Mouse (Mus musculus): ENCODE data around the gene Glb1. TPM values are rescaled to one million over a fixed set of nuclear protein-coding genes. Genes with fewer than 3 reads are reported as not detected.

The Glb1 gene
- polyA plus RNA-seq, 1 experiment from 2014 or later, result 53.2 TPM

DNA sequence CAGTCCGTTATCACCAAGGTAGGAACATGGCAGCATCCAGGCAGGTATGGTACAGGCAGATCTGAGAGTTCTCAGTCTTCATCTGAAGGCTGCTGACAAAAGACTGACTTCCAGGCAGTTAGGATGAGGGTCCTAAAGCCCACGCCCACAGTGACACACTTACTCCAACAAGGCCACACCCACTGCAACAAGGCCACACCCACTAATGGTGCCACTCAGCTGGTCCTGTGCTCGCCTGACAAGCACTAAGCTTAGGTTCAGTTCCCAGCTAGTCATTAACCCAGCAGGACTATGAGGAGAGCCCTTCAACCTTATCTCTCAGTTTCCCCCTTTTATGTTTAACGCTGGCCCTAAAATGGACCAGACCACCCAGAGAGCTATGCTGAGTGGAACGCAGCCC lies 47.8 kb downstream of the Glb1 start:
- no peak overlapping the region for H3K4me3 ChIP-seq (ENCODE audit: control insufficient read depth in 1 of 2, insufficient read depth in 1 of 2, low read depth in 1 of 2, low read length in 2 of 2)
- no peak; the same call in 1 of the 2 replicates for ATAC-seq (ENCODE audit: insufficient number of reproducible peaks, insufficient read depth, low FRiP score, low read depth)

GRCm38 (mm10) chr9:114449120-114449754 lies 48.4 kb downstream of the Glb1 start:
- WGBS, result 67% methylated on average over 13 of the region's 13 CpGs
- peaks cover 4% of the 10 kb centered on the region; the same call in 1 of the 2 replicates for H3K36me3 ChIP-seq (ENCODE audit: control insufficient read depth, insufficient read depth, low read length)
- no peak overlapping the region for H3K27ac ChIP-seq (replicated peaks in 1 of 2; ENCODE audit: control insufficient read depth in 1 of 2, insufficient read depth in 1 of 2, low read depth in 2 of 2, low read length in 2 of 2)
- no peak for ATAC-seq (ENCODE audit: insufficient number of reproducible peaks, insufficient read depth, low FRiP score, low read depth)
- H3K4me1 ChIP-seq (ENCODE audit: control insufficient read depth in 2 of 2, insufficient read depth in 2 of 2, low read length in 2 of 2), result peaks cover 0 to 5% of the 10 kb centered on the region in 2 experiments; a peak in 3 of 4 replicates
- H3K9me3 ChIP-seq (ENCODE audit: control insufficient read depth, low read length), result no peaks in the 10 kb centered on the region
- H3K4me3 ChIP-seq (ENCODE audit: control insufficient read depth in 1 of 2, insufficient read depth in 1 of 2, low read depth in 1 of 2, low read length in 2 of 2), result no peak overlapping the region
- no peak overlapping the region for H3K9ac ChIP-seq (ENCODE audit: low read length)
- H3K4me2 ChIP-seq (ENCODE audit: low read length), result no peak overlapping the region
- no peaks in the 10 kb centered on the region for H3K27me3 ChIP-seq (ENCODE audit: control insufficient read depth, insufficient read depth, low read length)

More for the DNA sequence above, 47.8 kb downstream of the Glb1 start:
- Histone ChIP-seq H3K9ac (ENCODE audit: low read length) (no peak overlapping the region), H3K4me1 (ENCODE audit: control insufficient read depth in 2 of 2, insufficient read depth in 2 of 2, low read length in 2 of 2) (peaks cover 0 to 5% of the 10 kb centered on the region in 2 experiments; a peak in 3 of 4 replicates), H3K9me3 (ENCODE audit: control insufficient read depth, low read length) (no peaks in the 10 kb centered on the region), H3K27me3 (ENCODE audit: control insufficient read depth, insufficient read depth, low read length) (no peaks in the 10 kb centered on the region), H3K27ac (replicated peaks in 1 of 2; ENCODE audit: control insufficient read depth in 1 of 2, insufficient read depth in 1 of 2, low read depth in 2 of 2, low read length in 2 of 2) (no peak overlapping the region), H3K36me3 (ENCODE audit: control insufficient read depth, insufficient read depth, low read length) (peaks cover 4% of the 10 kb centered on the region; the same call in 1 of the 2 replicates), H3K4me2 (ENCODE audit: low read length) (no peak overlapping the region)
- WGBS, result 72% methylated on average over 5 of the region's 5 CpGs

GRCm38 (mm10) chr9:114451615-114452014 lies 50.7 kb downstream of the Glb1 start:
- WGBS, result 77% methylated on average over 7 of the region's 7 CpGs
- no peaks in the 10 kb centered on the region for H3K27me3 ChIP-seq (ENCODE audit: control insufficient read depth, insufficient read depth, low read length)
- no peak overlapping the region for H3K9ac ChIP-seq (ENCODE audit: low read length)
- no peak overlapping the region for H3K4me3 ChIP-seq (ENCODE audit: control insufficient read depth in 1 of 2, insufficient read depth in 1 of 2, low read depth in 1 of 2, low read length in 2 of 2)
- peaks cover 12% of the 10 kb centered on the region for H3K36me3 ChIP-seq (ENCODE audit: control insufficient read depth, insufficient read depth, low read length)
- H3K9me3 ChIP-seq (ENCODE audit: control insufficient read depth, low read length), result no peaks in the 10 kb centered on the region
- H3K4me2 ChIP-seq (ENCODE audit: low read length), result no peak overlapping the region
- H3K4me1 ChIP-seq (ENCODE audit: control insufficient read depth in 2 of 2, insufficient read depth in 2 of 2, low read length in 2 of 2), result peaks cover 0 to 5% of the 10 kb centered on the region in 2 experiments; a peak in 3 of 4 replicates
- ATAC-seq (ENCODE audit: insufficient number of reproducible peaks, insufficient read depth, low FRiP score, low read depth), result no peak
- no peak overlapping the region for H3K27ac ChIP-seq (replicated peaks in 1 of 2; ENCODE audit: control insufficient read depth in 1 of 2, insufficient read depth in 1 of 2, low read depth in 2 of 2, low read length in 2 of 2)

DNA sequence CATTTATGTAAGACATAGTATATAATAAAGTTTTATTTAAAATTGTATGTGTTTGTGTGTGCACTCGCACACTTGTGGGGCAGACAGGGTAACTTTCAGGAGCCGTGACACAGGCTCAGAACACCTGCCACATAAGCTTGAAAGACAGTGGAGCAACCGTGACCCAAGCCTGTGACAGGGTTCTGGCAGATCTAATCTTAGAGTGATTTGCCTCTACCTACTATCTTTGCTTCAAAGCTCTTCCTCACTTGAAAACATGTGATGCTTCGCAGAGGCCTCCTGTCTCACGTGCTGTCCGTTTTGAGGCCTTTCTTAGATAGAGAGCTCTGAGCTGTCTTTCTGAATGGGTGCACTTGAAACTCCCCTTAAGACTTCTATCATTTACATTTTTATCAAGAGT lies 51.5 kb downstream of the Glb1 start:
- Histone ChIP-seq H3K27me3 (ENCODE audit: control insufficient read depth, insufficient read depth, low read length) (no peaks in the 10 kb centered on the region), H3K4me3 (ENCODE audit: control insufficient read depth in 1 of 2, insufficient read depth in 1 of 2, low read depth in 1 of 2, low read length in 2 of 2) (no peak overlapping the region), H3K27ac (replicated peaks in 1 of 2; ENCODE audit: control insufficient read depth in 1 of 2, insufficient read depth in 1 of 2, low read depth in 2 of 2, low read length in 2 of 2) (no peak overlapping the region), H3K36me3 (ENCODE audit: control insufficient read depth, insufficient read depth, low read length) (peaks cover 15% of the 10 kb centered on the region), H3K4me1 (ENCODE audit: control insufficient read depth in 2 of 2, insufficient read depth in 2 of 2, low read length in 2 of 2) (no peaks in the 10 kb centered on the region), H3K4me2 (ENCODE audit: low read length) (no peak overlapping the region), H3K9me3 (ENCODE audit: control insufficient read depth, low read length) (no peaks in the 10 kb centered on the region), H3K9ac (ENCODE audit: low read length) (no peak overlapping the region)
- ATAC-seq (ENCODE audit: insufficient number of reproducible peaks, insufficient read depth, low FRiP score, low read depth), result no peak
- WGBS, result 59% methylated on average over 6 of the region's 6 CpGs

DNA sequence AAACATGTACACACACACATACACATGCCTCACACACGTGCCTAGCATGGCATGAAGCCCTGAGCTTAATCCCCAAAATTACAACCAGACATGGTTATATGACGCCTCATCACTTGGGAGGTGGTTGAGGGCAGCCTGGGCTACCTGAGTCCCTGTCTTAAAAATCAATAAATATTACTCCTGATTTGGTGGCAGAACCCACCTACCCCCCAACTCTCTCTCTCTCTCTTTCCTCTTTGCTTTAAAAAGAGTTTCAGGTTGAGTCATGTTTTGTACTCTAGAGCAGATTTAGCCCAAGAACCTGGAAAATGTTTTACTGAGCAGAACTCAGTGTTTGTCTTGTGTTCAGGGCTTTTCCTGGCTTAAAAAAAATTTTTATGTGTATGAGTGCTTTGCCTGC lies 54.5 kb downstream of the Glb1 start:
- 88% methylated on average over 2 of the region's 2 CpGs for WGBS
- Histone ChIP-seq H3K9me3 (ENCODE audit: control insufficient read depth, low read length) (no peaks in the 10 kb centered on the region), H3K36me3 (ENCODE audit: control insufficient read depth, insufficient read depth, low read length) (peaks cover 36% of the 10 kb centered on the region), H3K4me2 (ENCODE audit: low read length) (no peak overlapping the region), H3K4me1 (ENCODE audit: control insufficient read depth in 2 of 2, insufficient read depth in 2 of 2, low read length in 2 of 2) (no peaks in the 10 kb centered on the region), H3K27me3 (ENCODE audit: control insufficient read depth, insufficient read depth, low read length) (no peaks in the 10 kb centered on the region), H3K27ac (replicated peaks in 1 of 2; ENCODE audit: control insufficient read depth in 1 of 2, insufficient read depth in 1 of 2, low read depth in 2 of 2, low read length in 2 of 2) (no peak overlapping the region), H3K4me3 (ENCODE audit: control insufficient read depth in 1 of 2, insufficient read depth in 1 of 2, low read depth in 1 of 2, low read length in 2 of 2) (no peak overlapping the region), H3K9ac (ENCODE audit: low read length) (no peak overlapping the region)
- ATAC-seq (ENCODE audit: insufficient number of reproducible peaks, insufficient read depth, low FRiP score, low read depth), result no peak

DNA sequence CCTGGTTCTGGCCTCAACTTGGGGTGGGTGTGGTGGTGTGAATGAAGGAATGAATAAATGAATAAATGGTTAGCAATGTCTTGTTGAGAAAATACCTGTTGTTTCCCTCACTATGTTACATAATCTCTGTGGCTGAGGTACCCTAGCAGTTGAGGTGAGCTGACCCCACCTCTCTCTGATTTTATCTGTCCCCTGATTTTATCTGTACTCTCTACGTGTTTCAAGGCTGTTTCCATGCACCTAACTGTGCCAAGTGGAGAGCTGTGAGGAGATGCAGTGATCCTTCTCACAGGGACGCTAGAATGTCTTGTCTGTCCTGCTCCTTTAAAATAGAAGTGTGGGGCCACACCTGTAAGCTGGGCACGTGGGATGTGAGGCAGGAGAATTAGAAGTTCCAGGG lies 57.6 kb downstream of the Glb1 start:
- Histone ChIP-seq H3K27me3 (ENCODE audit: control insufficient read depth, insufficient read depth, low read length) (no peaks in the 10 kb centered on the region), H3K9ac (ENCODE audit: low read length) (no peak overlapping the region), H3K27ac (replicated peaks in 1 of 2; ENCODE audit: control insufficient read depth in 1 of 2, insufficient read depth in 1 of 2, low read depth in 2 of 2, low read length in 2 of 2) (no peak overlapping the region), H3K4me3 (ENCODE audit: control insufficient read depth in 1 of 2, insufficient read depth in 1 of 2, low read depth in 1 of 2, low read length in 2 of 2) (no peak overlapping the region), H3K36me3 (ENCODE audit: control insufficient read depth, insufficient read depth, low read length) (peaks cover 60% of the 10 kb centered on the region), H3K4me2 (ENCODE audit: low read length) (no peak overlapping the region), H3K4me1 (ENCODE audit: control insufficient read depth in 2 of 2, insufficient read depth in 2 of 2, low read length in 2 of 2) (no peaks in the 10 kb centered on the region), H3K9me3 (ENCODE audit: control insufficient read depth, low read length) (no peaks in the 10 kb centered on the region)
- no peak for ATAC-seq (ENCODE audit: insufficient number of reproducible peaks, insufficient read depth, low FRiP score, low read depth)
- WGBS, result 73% methylated on average over 3 of the region's 3 CpGs

GRCm38 (mm10) chr9:114462569-114462968 lies 61.7 kb downstream of the Glb1 start:
- WGBS, result 94% methylated on average over 7 of the region's 7 CpGs

GRCm38 (mm10) chr9:114465442-114465841 lies 64.6 kb downstream of the Glb1 start:
- peaks cover 59% of the 10 kb centered on the region for H3K36me3 ChIP-seq (ENCODE audit: control insufficient read depth, insufficient read depth, low read length)
- WGBS, result 65% methylated on average over 6 of the region's 6 CpGs

More at GRCm38 (mm10) chr9:114462569-114462968, 61.7 kb downstream of the Glb1 start:
- no peak for ATAC-seq (ENCODE audit: insufficient number of reproducible peaks, insufficient read depth, low FRiP score, low read depth)
- Histone ChIP-seq H3K36me3 (ENCODE audit: control insufficient read depth, insufficient read depth, low read length) (peaks cover 74% of the 10 kb centered on the region), H3K4me1 (ENCODE audit: control insufficient read depth in 2 of 2, insufficient read depth in 2 of 2, low read length in 2 of 2) (peaks cover 0 to 2% of the 10 kb centered on the region in 2 experiments; a peak in 1 of 4 replicates), H3K9me3 (ENCODE audit: control insufficient read depth, low read length) (no peaks in the 10 kb centered on the region), H3K27me3 (ENCODE audit: control insufficient read depth, insufficient read depth, low read length) (no peaks in the 10 kb centered on the region), H3K4me2 (ENCODE audit: low read length) (no peak overlapping the region), H3K27ac (replicated peaks in 1 of 2; ENCODE audit: control insufficient read depth in 1 of 2, insufficient read depth in 1 of 2, low read depth in 2 of 2, low read length in 2 of 2) (no peak overlapping the region), H3K9ac (ENCODE audit: low read length) (no peak overlapping the region), H3K4me3 (ENCODE audit: control insufficient read depth in 1 of 2, insufficient read depth in 1 of 2, low read depth in 1 of 2, low read length in 2 of 2) (no peak overlapping the region)

More at GRCm38 (mm10) chr9:114465442-114465841, 64.6 kb downstream of the Glb1 start:
- Histone ChIP-seq H3K9ac (ENCODE audit: low read length) (no peak overlapping the region), H3K4me2 (ENCODE audit: low read length) (no peak overlapping the region), H3K4me1 (ENCODE audit: control insufficient read depth in 2 of 2, insufficient read depth in 2 of 2, low read length in 2 of 2) (peaks cover 0 to 2% of the 10 kb centered on the region in 2 experiments; a peak in 1 of 4 replicates), H3K27ac (replicated peaks in 1 of 2; ENCODE audit: control insufficient read depth in 1 of 2, insufficient read depth in 1 of 2, low read depth in 2 of 2, low read length in 2 of 2) (no peak overlapping the region), H3K27me3 (ENCODE audit: control insufficient read depth, insufficient read depth, low read length) (no peaks in the 10 kb centered on the region), H3K9me3 (ENCODE audit: control insufficient read depth, low read length) (no peaks in the 10 kb centered on the region), H3K4me3 (ENCODE audit: control insufficient read depth in 1 of 2, insufficient read depth in 1 of 2, low read depth in 1 of 2, low read length in 2 of 2) (no peak overlapping the region)
- ATAC-seq (ENCODE audit: insufficient number of reproducible peaks, insufficient read depth, low FRiP score, low read depth), result no peak

Data from heart, embryonic 14.5 days (tissue).